Mouse (Mus musculus) natural killer cell, adult 2 months (primary cell): Measurements from ENCODE around the gene Ccdc89.

ENCODE experiments used
- DNase-seq, 2 experiments: peaks; one replicate each; pipeline ENCODE4 v3.0.0; 2022; ENCODE audit warnings: low spot score in 2 of 2

The Ccdc89 gene

DNA sequence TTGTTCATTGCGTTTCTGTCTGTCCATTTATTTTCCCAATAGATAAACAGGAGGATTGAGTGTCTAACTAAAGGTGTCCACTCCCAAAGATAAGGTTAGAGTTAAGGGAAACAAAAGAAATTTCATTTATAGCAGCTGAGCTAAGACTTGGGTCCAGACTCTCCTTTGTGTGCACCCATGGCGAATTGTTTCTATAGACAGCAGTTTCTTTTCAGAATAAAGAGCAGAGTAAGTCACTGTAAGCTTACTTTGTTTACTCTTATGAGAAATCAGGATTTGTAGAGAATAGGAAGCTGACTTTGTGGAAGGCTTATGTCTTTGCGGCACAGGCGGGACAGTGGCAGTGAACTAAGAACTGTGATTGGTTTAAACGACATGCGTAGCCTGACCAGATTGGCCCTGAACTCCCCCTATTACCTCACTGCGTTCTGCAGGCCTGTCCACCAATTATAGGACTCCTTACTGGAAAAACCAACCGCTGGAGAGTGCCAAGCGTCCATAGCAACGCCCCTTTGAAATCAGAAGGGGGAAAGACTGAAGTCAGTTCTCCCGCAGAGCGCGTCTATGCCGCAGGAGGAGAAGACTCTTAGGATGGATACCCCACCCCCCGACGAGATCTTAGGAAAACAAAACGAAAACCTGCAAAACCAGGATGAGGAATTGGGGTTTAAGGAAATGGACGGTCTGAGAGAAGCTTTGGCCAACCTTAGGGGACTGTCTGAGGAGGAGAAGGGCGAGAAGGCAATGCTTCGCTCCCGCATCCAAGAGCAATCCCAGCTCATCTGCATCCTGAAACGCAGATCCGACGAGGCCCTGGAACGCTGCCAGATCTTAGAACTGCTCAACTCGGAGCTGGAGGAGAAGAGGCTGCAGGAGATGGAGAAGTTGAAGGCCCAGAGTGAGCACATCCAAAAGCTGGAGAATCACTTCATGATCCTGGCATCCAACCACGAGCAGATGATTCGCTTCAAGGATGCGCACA, at the start of gene Ccdc89:
Gene Ccdc89, plus strand, starts transcription at position 558 of the 982 bp plus-strand sequence.
- DNase-seq = peak; percentile 31 to 43

DNA sequence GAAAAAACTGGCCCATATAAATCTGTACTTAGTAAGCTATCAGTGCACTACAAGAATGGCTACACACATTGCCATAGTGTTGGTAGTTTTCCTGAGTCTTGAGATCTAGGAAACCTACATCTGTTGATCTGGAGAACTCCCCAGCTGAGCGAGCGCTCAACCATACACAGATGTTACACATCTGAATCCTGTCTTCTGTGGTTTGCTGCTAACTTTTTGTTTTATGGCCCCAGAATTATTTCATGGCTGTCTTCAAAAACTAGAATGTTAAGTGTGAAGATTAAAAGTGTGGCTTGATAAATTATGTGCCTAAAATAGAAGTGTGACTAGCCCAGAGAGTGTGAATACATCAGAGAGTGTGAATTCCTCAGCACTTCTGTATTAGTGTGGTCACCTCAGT, 42.0 kb upstream of the Ccdc89 start:
- peak in 1 of 2 experiments; percentile 26 for DNase-seq

DNA sequence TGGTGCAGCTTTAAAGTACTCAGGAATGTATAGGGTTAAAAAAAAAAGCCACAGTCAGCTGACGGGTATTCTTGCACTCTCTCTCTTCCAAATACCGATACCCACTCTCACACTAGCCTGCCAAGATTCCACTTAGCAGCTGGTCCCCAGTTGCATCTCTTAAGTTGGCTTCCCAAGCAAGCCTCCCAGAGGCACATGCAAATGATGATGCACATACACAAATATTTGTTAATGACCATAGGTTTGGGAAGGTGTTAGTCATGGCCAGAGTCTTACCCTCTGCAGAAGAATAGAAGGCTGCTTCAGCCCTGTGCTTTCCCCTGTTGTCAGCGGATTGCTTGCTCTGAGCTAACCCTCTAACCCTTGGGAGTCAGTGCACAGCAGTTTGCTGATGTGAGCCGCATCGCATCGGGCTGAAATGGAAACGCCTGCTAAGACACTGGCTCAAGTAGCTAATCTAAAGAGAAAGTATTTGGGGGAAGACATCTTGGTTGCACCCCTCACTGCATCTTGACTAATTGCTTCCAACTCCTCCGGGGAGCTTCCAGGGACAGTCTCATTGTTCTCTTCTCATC, 39.4 kb upstream of the Ccdc89 start:
- no peak for DNase-seq

DNA sequence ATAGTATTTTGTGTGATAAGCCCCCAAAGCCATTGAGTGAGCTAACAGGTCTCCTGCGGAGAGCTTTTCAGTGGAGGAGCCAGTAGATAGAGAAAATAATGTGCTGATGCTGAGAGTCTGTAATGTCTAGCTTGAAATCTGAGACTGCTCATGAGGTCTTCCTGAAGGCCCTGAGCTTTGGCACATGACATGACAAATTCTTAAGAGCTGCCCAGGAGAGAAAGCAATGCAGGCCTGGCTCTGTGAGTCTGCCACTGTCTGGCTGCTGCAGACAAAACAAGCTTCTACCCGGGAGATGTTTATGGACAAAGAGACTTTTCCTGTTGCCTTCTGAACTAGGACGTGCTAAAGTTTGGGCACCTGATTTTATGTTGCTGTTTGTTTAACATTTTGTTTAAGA, 36.6 kb upstream of the Ccdc89 start:
- DNase-seq = no peak

DNA sequence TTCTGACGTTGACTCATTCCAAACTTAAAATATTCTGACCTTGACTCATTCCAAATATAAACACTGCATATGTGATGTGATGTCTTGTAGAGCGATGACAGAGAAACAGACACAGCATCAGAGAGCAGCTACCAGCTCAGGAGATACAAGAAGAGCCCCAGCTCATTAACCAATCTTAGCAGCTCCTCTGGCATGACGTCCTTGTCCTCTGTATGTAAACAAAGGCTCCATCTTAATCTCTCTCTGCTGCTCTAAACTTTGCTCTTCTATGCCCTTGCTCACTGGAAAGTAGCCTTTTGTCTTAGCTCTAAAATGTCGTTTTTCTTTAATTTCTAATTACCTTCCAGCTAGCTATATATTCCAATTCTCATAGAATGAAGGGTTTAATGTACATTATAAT, 31.3 kb upstream of the Ccdc89 start:
- DNase-seq = no peak

DNA sequence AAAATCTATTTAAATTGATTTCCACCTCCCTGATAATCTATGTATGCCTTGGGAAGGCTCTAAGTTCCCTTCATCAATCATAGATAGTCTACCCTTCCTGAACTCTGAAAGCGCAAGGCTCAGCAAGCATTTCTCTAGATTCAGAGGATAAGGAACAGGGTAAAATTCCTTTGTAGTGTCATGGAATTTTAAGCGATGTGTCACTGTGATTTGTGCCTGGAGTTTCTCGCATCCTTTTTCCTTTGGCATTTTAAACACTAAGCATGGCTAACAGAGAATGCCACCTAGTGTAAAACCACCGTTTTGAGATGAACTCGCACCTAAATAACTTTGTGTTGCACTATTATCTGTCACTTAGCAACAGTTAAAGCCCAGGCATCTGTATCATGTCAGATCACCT, 30.4 kb upstream of the Ccdc89 start:
- DNase-seq = no peak

DNA sequence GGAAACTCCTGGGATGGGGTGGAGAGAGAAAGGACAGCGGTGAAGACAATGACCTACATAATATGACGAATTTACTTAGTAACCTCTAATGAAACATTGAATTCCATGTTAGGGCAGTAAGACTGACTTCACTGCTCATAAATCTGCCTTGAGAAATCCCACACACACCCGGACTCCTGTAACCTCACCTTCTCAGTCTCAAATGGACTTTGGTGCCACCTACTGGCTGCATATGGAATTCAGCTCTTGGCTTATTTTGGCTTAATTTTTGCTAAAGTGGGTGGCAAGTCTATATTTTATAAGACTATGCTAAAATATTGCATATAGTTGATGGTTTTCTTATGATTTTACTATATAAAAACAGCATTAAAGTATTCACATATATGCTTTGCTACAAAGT, 16.4 kb upstream of the Ccdc89 start:
- DNase-seq = peak; percentile 49 to 69

DNA sequence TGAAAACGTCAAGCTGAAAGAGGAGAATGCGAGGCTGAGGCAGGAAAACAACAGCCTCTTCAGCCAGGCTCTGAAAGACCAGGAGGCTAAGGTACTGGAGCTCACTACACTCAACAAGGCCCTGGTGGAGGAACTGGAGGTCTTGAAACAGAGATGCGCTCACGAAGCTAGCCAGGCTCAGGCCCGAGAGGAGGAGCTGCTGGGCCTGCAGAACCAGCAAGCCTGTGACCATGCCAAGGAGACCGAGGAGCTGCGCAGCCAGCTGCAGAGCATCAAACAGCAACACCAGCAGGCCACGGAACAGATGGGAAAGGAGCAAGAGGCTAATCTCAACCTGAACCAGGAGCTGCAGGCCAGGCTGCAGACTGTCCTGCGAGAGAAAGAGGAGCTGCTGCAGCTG, 629 bp downstream of the Ccdc89 start:
- no peak for DNase-seq

DNA sequence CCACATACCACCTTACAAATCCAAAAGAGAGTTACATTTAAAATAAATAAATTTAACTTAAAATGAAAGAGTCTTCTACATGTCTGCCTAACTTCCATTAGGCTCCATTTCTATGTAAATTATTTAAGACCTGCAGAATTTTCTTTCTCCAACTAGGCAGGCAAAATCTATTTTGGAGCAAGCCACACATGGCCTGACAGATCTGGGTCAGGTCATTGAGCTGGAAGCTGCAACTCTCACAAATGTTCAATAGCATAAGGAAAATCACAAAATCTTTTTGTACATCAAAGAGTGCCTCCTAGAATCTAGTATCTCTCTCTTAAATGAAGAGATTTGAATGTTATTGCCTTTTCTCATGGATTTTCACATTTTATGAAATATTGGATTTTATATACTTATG, 5.8 kb downstream of the Ccdc89 start:
- no peak for DNase-seq

DNA sequence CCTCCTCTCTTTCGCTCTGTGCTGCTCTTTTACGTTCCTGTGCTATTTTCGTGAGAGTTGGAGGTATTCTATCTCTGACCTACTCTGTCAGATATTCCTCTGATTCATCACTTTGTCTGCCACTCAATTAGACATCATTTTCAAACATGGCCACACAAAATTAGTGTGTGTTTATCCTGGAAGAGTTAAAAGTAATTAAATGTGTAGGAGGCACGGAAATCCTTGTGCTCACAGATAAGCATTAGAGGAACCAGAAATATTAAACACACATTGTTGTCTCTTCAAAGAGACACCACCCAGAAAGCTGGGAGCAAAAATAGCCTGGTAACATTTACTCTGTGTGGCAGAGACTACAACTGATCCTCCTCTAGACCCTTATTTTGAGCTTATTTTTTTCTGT, 13.7 kb downstream of the Ccdc89 start:
- no peak for DNase-seq

DNA sequence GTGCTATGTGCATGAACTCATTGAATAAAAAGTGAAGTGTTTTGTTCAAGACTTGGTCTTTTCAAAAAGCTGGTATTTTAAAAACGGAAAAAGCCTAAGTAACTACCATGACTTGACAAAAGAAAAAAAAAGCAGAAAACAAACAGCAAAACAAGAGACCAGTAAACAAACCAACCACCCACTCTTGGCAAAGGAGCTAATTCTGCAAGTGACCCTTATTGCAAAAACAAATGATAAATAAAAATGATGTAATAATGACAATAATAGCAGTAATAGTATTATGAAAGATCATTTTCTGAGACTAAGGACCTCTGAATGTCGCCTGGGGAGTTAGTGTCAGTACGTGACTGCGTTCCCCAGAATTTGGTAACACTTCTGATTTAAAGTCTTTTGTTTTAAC, 15.7 kb downstream of the Ccdc89 start:
- no peak for DNase-seq

DNA sequence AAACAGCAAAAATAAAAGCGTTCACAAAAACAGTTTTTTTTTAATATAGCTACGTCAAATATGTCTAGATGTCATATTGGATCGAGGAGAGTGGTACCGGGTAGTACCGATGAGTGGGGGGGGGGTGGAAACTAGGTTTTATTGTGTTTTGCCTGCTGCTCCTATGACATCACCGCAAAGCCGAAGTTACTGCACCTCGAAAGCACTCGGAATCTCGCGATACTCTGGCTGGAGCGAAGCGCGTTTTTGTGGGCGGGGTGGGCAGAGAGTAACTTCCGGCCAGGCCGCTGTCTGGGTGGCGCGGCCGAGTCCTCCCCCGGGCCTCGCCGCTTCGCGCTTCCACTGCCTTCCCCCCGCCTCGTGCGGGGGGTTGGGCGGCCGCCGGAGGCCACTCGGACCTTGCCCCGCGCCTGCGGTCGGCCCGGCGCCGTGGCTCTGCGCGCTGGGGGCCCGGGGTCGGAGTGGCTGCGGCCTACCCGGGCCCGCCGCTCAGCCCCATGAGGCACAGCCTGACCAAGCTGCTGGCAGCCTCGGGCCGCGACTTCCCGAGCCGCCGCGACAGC, 16.2 kb downstream of the Ccdc89 start, which contains the start of gene Crebzf:
Gene Crebzf, plus strand, starts transcription at position 212 of the 563 bp plus-strand sequence.
- peak; percentile 94 to 96 for DNase-seq

DNA sequence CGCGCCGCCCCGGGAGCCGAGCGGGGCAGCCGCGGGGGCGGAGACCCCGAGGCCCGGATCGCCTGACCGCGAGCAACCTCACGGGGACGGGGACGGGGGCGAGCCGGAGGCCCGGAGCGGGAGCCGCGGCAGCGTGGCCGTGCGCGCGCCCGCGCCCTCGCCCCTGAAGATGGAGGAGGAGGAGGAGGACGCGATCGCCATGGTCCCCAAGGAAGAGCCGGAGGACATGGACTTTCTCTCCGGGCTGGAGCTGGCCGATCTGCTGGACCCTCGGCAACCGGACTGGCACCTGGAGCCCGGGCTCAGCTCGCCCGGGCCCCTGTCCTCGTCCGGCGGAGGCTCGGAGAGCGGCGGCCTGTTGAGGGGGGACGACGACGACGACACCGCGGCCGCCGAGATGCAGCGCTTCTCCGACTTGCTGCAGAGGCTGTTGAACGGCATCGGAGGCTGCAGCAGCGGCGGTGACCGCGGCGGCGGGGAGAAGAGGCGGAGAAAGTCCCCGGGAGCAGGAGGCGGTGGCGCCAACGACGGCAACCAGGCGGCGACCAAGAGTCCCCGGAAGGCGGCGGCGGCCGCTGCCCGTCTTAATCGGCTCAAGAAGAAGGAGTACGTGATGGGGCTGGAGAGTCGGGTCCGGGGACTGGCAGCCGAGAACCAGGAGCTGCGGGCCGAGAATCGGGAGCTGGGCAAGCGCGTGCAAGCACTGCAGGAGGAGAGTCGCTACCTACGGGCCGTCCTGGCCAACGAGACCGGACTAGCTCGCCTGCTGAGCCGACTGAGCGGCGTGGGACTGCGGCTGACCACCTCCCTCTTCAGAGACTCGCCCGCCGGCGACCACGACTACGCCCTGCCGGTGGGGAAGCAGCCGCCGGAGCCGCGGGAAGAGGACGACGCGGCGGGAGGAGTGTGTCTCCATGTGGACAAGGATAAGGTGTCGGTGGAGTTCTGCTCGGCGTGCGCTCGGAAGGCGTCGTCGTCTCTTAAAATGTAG, 17.0 kb downstream of the Ccdc89 start:
- DNase-seq = peak; percentile 67 to 71

DNA sequence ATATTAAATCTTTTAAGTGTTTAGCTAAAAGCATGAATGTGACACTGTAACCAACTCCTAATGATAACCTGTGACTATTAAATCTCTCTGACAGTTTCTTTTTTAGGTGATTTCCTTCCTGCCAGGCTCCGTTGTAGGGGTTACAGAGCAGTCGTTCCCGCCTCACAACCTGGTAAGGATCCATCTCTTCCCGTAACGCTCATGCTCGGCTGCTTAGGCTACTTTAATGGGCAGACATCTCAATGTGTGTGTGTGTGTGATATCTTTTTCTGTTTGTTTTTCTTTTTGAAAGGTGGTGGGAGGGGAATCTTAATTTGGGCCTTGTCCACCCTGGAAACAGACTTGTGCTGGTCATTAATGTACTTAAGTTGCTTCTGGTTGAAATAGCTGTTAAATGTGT, 17.8 kb downstream of the Ccdc89 start:
- no peak for DNase-seq

DNA sequence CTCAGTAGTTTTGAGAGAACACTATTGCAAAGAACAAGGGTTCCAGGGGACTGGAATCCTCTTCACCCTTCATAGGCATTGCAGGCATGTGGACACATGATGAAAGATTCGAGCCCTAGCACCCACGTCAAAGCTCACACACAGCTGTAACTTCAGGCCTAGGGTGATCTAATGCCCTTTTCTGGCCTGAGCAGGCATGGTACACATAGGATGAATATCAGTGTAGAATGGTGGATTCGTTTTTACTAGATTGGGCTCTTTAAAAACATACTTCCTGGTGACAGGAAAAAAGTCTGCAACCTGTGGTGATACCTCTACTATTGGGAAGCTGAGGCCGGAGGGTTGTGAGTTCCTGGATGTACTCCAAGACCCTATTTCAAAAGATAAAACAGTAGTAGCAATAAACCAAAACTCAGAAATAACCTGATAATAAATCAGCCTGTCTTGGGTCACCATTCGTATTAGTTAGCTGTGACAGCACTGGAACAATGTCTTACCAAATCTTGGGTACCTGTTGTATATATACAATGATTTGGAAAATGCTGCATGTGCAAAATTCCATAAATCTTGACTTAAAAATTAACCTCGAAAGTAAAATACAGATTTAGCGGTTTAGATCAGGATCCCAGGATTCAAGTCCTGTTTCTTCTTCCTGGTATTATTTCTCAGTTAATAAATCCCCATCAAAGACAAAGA, 29.9 kb downstream of the Ccdc89 start:
- DNase-seq = no peak

DNA sequence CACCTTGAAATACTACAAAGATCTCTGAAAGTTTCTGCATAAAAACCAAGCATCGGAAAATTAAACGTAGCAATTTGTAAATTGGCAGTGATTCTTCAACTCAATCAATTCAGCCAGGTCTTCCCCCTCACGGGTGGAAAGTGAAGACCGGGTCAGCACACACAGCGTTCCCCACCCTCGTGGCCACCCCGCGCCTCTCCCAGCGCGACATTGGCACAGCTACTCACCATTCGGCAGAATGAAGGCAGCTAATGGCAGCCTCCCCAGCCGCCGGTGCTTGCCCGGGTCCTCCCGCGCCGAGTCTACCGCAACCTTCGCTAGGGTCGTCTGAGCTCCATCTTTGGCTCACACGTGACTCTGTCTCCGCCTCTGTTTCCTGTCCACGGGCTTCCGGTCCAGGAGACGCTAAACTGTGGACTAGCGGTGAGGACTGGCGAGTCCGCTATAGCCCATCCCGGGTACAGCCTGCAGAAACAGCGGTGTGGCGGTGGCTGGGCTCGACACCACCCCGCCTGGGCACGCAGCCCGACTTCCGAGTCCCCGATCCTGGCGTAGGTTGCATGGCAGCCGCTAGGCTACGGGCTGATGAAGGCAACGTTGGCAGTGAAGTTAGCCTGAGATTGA, 30.6 kb downstream of the Ccdc89 start, which contains the start of gene Tmem126a:
Gene Tmem126a, minus strand, starts transcription at position 385 of the 624 bp plus-strand sequence.
- DNase-seq = peak; percentile 79 to 83

DNA sequence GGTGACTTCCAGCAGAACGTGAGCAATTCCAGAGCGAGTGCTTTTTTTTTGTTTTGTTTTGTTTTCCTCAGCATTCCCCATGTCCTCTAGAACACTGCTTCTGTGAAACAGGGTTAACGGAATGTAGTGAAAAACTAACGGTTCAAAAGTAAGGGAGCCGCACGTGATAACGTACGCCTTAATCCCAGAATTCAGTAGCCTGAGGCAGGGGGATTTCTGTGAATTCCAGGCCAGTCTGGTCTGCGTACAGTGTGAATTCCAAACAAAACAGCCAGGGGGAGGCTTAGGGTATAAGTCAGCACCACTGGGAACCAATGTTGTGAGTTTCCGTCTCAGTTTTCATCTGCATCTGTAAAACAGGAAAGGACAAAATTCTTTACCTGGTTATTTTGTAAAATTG, 31.1 kb downstream of the Ccdc89 start:
- no peak for DNase-seq

DNA sequence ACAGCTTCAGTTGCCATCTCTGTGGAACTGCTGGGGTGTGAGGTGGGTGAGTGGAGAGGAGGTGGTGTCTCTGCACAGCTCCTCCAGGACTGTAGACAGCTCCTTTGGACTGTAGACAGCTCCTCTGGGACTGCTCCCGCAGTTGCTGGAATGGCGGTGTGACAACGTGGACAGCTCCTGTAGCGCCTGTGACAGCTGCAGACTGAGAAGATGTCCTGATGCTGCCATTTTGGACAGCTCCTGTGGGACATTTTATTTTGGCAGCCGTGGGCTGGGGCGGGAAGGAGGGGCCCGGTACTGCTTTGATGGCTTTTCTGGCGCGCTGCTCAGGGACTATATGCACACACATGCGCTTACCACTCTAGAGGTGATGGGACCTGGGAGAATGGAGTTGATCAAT, 34.0 kb downstream of the Ccdc89 start:
- DNase-seq = no peak

DNA sequence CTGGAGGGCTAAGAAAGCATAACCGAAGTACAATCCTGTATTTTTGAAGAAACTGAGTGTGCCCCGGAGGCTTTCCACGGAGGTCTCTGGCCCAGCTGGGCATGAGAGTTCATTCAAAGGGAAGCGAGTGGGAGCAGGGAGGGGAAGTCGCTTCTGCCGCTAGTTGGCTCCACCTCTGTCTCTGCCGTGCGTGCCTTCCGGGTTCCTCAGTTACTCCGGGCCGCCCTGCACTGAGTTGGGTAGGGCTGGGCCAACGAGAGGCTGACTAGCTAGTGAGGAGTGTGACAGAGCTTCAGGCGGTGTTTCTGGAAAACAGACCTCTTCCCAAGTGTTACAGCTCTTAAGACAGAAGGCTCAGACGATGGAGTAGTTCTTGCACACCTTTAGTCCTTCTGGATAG, 34.6 kb downstream of the Ccdc89 start:
- DNase-seq = peak; percentile 34 to 43

DNA sequence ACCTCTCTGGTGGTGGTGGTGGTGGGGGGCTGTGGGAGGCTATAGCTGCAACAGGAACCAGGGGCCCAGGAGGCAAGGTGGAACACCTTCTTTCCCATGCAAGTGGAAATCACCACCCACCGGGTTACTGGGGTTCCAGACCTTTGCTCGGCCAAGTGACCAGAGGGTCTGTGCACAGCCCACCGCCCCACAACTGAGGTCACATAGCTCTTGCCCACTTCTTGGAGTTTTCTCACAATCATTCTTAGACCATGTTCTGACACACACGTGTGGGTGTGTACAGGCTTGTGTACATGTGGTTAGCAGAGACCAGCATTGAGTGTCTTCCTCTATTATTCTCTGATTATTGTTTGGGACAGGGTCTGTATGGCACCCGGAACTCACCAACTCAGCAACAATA, 35.1 kb downstream of the Ccdc89 start:
- no peak for DNase-seq
